Mouse (Mus musculus) mouse embryonic stem cell (cell line): ENCODE measurements at regions not wholly inside any gene's neighbourhood (a gene's known extent, or its start where the extent isn't known, plus 50 kb on each side); places are given as distances from the start of the nearest gene placed in this dataset.
"Not testable (repeated sequence)": the region's sequence is repeated elsewhere in the genome, so short reads cannot be mapped to it uniquely, and the experiment has no call there.

ENCODE experiments used
- in situ Hi-C, 2 experiments: fragments of 300-500 bp; cut with MboI; formaldehyde crosslinking; loops; 1 replicate in 1 of 2; 3 replicates in 1 of 2; pipeline ENCODE4 v1.14.3; 2019 to 2020; ENCODE audit warnings: low sequenced_read_pairs in 2 of 2, low pct_unique_long_range_greater_than_20kb in 1 of 2, mixed read lengths in 1 of 2; ENCODE audit not compliant: unreplicated experiment in 1 of 2

- in situ Hi-C loops, result no loop called here
These were observed 237.5 kb upstream of the Speer4f2 start for GRCm38 (mm10) chr5:17135489-17135888.

GRCm38 (mm10) chr5:17141555-17141954 lies 231.4 kb upstream of the Speer4f2 start:
- in situ Hi-C loops, result no loop called here

GRCm38 (mm10) chr5:17174562-17174961 lies 198.4 kb upstream of the Speer4f2 start:
- in situ Hi-C loops, result no loop called here

- in situ Hi-C loops, result no loop called here
These were observed 196.2 kb upstream of the Speer4f2 start for GRCm38 (mm10) chr5:17176771-17177170.

- in situ Hi-C loops, result no loop called here
These were observed 164.3 kb upstream of the Speer4f2 start for GRCm38 (mm10) chr5:17208554-17209283.

- in situ Hi-C loops, result no loop called here
These were observed 162.2 kb upstream of the Speer4f2 start for GRCm38 (mm10) chr5:17210723-17211245.

- in situ Hi-C loops, result not testable (repeated sequence)
These were observed 149.4 kb upstream of the Speer4f2 start for GRCm38 (mm10) chr5:17223542-17223941.

DNA sequence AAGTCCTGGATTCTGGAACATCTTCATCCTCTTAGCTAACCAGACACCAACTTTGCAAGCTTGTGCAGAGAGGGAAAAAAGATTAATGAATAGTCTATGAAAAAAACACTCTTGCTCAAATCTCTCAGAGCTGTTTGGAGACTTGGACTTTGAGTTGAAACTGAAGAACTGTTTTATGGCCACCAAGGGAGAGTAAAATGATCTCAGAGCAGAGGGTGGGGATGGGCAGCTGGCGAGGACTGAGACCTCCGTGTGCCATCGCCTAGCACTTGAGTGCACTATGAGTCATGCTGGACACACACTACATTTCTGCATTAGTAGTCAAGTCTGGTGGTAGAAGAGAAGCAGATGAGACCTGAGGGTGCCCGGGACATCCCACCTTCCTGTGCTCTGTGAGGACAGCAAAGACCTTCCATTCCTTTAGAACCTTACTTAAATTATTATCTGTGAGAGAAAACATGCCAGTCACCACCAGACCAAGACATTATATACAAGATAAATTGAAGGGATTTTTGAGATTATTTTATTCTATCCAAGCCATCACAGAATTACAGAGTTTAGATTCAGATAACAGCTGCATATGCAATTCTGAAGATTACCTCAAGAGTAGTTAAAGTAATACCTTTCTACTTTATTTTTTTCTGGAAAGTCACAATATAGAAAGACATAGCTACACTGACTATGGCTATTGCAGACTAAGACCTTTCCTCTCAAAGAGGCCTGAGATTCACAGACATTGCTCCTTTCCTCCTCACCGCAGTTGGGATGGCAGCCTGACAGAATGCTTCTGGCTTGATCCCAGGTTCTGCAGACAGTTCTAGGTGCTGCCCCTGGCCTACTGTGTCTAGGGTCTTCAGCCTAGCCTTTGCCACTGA lies 125.0 kb upstream of the Speer4f2 start:
- in situ Hi-C loops, result no loop called here

- in situ Hi-C loops, result no loop called here
These were observed 112.2 kb upstream of the Speer4f2 start for GRCm38 (mm10) chr5:17260541-17261325.

- in situ Hi-C loops, result no loop called here
These were observed 110.9 kb upstream of the Speer4f2 start for GRCm38 (mm10) chr5:17262126-17262525.

DNA sequence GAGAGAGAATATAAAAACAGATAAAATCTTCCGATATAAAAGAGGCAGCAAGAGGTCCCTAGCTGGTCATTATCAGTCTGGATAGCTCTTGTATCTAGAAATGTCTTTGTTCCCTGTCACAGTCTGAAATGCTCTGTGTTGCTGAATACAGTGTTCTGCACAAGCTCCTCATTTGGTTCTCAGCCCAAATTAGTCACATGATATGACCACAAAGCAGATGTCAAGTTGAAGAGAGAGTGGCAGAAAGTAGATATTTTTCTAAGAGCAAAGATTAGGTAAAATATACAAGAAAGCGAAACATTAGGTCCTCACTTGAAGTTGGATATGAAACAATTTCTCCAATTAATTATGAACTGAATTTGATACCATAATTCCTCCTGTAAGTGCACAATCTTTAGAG lies 101.8 kb upstream of the Speer4f2 start:
- in situ Hi-C loops, result no loop called here

GRCm38 (mm10) chr5:17271722-17272479 lies 101.1 kb upstream of the Speer4f2 start:
- in situ Hi-C loops, result no loop called here

- in situ Hi-C loops, result no loop called here
These were observed 97.6 kb upstream of the Speer4f2 start for GRCm38 (mm10) chr5:17275346-17275745.

- in situ Hi-C loops, result no loop called here
These were observed 96.0 kb upstream of the Speer4f2 start for GRCm38 (mm10) chr5:17276782-17277578.

- in situ Hi-C loops, result no loop called here
These were observed 92.8 kb upstream of the Speer4f2 start for GRCm38 (mm10) chr5:17280203-17280602.

DNA sequence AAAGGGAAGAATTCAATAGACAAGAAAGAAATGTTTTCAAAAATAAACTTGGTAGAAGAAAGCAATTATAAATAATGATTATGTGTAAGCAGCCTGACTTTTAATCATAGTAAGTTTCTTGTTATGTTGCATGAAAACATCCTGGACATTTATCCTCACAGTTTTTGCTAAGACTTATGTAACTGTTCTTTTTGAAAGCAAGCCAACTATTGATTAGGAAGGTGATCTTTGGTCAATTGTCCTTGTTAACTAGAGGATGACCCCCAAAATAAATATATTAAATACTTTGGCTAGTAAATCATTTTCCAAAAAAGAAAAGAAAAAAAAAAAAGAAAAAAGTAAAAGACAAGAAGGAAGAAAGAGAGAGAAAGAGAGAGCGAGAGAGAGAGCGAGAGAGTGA lies 92.0 kb upstream of the Speer4f2 start:
- in situ Hi-C loops, result no loop called here

- in situ Hi-C loops, result no loop called here
These were observed 84.0 kb upstream of the Speer4f2 start for GRCm38 (mm10) chr5:17289028-17289427.
